32 mouse cellular contexts compared by ENCODE assay signal in genomic region chr14:55180951-55181350, GRCm38 (mm10). TPM values are rescaled to one million over a fixed set of nuclear protein-coding genes. Genes with fewer than 3 reads are reported as not detected.
"Had no signal": no experiment of that assay in that cellular context is flagged by ENCODE, and none has a peak within 500 bp of the region (broad histone marks: within the 10 kb centered on the region; RNA-seq: fewer than 3 reads in every experiment).

No protein-coding gene starts in this region.

- H3K9me3 ChIP-seq: hindbrain, embryonic 10.5 days; hindbrain, embryonic 12.5 days; intestine, embryonic 15.5 days; limb, embryonic 10.5 days; limb, embryonic 12.5 days; liver, embryonic 13.5 days; liver, embryonic 15.5 days had no signal

- DNase-seq: gastrocnemius, adult 2 months; gastrocnemius, postnatal 10 days; gastrocnemius, postnatal 25 days; heart, postnatal 14 days; heart, postnatal 4 days; kidney, adult 18-20 months; kidney, adult 8-10 months; kidney, postnatal 10 days; kidney, postnatal 25 days; kidney, postnatal 4 days; liver; liver, embryonic 13.5 days had no signal

- H3K9ac ChIP-seq: heart, embryonic 12.5 days; hindbrain, embryonic 12.5 days; hindbrain, embryonic 14.5 days; intestine, embryonic 15.5 days; limb, embryonic 12.5 days; liver, embryonic 13.5 days; liver, embryonic 15.5 days had no signal

- H3K4me2 ChIP-seq: heart, embryonic 12.5 days; hindbrain, embryonic 12.5 days; hindbrain, embryonic 14.5 days; intestine, embryonic 15.5 days; limb, embryonic 12.5 days; liver, embryonic 11.5 days; liver, embryonic 13.5 days; liver, embryonic 15.5 days had no signal

- H3K4me1 ChIP-seq: hindbrain, embryonic 12.5 days; intestine, embryonic 15.5 days; limb, embryonic 12.5 days; liver, embryonic 13.5 days; liver, embryonic 15.5 days had no signal

- H3K27me3 ChIP-seq: hindbrain, embryonic 12.5 days; intestine, embryonic 15.5 days; liver, embryonic 13.5 days; liver, embryonic 15.5 days had no signal

- H3K27ac ChIP-seq: gastrocnemius, adult 2 months; hindbrain, embryonic 10.5 days; hindbrain, embryonic 12.5 days; hindbrain, embryonic 14.5 days; intestine, embryonic 15.5 days; layer of hippocampus, adult 2 months; left cerebral cortex, adult 2 months; limb, embryonic 10.5 days; limb, embryonic 12.5 days; liver, embryonic 13.5 days; liver, embryonic 15.5 days had no signal

- H3K36me3 ChIP-seq: heart, embryonic 12.5 days; hindbrain, embryonic 10.5 days; hindbrain, embryonic 12.5 days; intestine, embryonic 15.5 days; limb, embryonic 10.5 days; limb, embryonic 12.5 days; liver, embryonic 13.5 days; liver, embryonic 15.5 days had no signal

- H3K4me3 ChIP-seq: gastrocnemius, adult 2 months; heart, embryonic 12.5 days; hindbrain, embryonic 10.5 days; hindbrain, embryonic 12.5 days; intestine, embryonic 15.5 days; layer of hippocampus, adult 2 months; left cerebral cortex, adult 2 months; limb, embryonic 10.5 days; limb, embryonic 12.5 days; liver, embryonic 13.5 days; liver, embryonic 15.5 days had no signal

- ATAC-seq: hindbrain, embryonic 16.5 days; inflammation-experienced regulatory T-cells, adult 6 months; intestine, embryonic 15.5 days; intestine, postnatal 0 days had no signal

RNA-seq across cellular contexts. Expression of gene Dhrs2, which starts 40.9 kb away (rescaled TPM):
- total RNA-seq: gastrocnemius, adult 2 months; gastrocnemius, postnatal 10 days; gastrocnemius, postnatal 25 days; granulocyte monocyte progenitor cell, adult 5-6 weeks; heart, adult 8-10 months; heart, postnatal 14 days; heart, postnatal 4 days; layer of hippocampus, adult 2 months; layer of hippocampus, postnatal 25 days; left cerebral cortex, adult 2 months; left cerebral cortex, postnatal 14 days; left cerebral cortex, postnatal 36 days had no signal
- polyA plus RNA-seq: heart, embryonic 12.5 days; heart, embryonic 14.5 days; hindbrain, embryonic 10.5 days; inflammation-experienced regulatory T-cells, adult 6 months; limb, embryonic 10.5 days; liver, embryonic 11.5 days; liver, embryonic 13.5 days; liver, embryonic 15.5 days had no signal
